Mouse (Mus musculus) cerebellum, postnatal 14 days (tissue): ENCODE measurements around the gene Arhgap15.

ENCODE experiments used
- DNase-seq, 2 experiments: peaks; one replicate each; pipeline ENCODE4 v3.0.0; 2021; ENCODE audit warnings: mixed read lengths in 2 of 2

Gene Arhgap15

DNA sequence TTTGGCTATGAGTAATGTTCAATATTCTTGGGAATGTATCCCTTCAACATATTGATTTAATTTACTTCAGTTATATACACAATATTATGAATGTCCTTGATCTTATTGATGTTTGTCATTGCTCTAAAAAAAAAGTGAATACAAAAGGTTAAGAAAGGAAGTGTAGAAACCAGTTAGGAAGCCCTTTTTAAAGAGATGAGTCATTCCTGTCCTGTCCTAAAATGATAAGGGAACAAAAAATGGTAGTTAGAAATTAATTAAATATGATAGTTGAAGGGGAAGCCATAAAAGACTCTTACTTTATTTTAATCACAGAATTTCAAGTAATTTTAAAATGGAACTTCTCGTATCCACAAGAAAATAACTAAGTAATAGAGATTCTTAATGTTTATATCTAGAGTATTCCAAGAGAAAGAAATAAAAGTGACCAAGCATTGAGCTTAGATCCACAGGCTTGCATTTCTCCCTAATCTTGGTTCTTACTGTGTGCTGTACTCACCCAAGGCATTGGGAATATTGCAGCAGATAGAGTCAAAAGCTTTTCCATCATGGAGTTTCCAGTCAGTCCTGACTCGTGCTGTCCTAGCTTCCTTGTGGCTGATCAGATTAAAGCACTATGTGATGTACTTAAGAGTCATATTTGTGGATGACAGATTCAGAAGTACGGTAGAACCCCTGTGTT, 291.0 kb downstream of the Arhgap15 start:
- DNase-seq = no peak

DNA sequence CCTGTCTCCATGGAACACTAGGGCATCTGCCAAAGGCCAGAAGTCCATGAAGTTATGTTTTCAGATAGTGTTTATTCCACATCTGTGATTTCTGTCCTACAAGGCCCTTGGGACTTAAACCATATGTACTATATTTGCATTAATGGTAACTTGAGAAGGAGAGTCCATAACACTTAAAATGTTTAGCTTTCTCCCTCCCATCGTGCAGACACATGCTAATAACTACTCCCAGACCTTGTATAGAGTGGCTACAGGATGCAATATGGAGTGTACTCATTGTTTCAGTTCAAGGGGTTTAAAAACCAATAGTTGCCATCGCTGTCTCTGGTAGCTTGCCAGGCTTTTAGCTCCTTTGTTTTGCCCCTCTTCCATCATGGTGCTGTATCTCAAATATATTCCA, 295.5 kb downstream of the Arhgap15 start:
- no peak for DNase-seq

DNA sequence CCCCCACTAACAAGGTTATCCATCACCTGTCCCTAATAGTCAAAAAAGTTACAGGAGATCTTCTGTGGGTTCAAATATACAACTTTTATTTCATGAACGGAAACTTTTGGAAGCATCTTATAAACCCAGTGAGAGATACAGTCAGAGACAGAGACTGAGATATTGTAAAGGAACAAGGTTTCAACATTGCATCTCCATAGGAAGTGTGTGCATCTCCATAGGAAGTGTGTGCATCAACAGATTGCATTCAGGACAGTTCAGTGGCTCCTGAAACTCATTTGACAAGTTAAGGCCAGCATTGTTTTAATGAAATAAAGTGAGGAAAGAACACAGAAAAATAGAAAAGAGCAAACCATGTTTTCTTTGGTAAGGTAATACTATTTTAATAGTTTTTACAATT, 296.0 kb downstream of the Arhgap15 start:
- no peak for DNase-seq

DNA sequence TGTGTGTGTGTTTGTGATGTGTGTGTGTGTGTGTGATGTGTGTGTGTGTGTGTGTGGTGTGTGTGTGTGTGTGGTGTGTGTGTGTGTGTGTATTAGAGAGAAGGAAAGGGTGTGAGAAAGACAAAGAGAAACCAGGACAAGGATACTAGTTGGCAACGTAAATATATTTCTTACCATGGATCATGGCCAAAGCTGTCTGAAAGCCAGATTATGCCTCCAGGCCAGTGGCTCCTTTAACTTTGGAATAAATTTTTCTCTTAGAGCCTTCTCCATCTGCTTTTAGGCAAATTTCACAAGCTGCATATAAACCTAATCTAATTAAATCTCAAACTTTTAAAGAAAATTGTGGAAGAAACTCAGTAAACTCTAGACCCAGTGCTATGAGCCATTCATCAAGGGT, 296.6 kb downstream of the Arhgap15 start:
- no peak for DNase-seq

DNA sequence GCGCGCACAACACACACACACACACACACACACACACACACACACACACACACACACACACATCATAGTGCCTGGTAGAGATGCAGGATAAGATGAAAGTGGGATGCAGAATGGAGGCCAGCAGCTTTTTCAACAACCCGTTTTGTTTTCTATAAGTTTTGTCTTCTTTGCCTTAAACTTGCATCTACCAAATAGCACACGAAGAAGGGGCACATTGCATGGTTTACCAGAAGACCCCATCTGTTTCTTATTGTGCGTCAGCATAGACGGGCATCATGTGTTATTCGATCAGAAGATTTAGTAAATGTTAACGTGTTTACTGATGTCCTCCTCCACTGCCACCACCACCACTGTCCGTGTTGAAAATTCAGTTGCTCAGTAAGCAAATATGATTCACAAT, 311.7 kb downstream of the Arhgap15 start:
- no peak for DNase-seq

DNA sequence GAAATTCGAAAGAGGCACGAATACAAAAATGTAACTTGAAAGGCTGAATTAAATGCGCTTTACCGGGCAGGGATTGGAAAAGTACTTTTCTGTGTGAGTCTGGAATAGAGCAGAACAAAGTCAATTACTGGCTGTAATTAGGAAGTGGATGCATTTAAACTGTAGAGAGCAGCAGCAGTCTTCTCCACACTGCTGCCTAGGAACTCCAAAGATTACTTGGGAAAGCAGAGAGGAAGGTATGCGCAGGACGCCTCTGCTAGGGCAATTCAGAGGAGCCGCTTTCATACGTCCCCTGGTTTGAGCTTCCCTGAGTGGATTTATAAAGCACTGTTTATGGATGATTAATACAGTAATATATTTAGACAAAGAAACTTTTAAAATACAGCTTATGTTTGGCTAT, 312.1 kb downstream of the Arhgap15 start:
- DNase-seq = no peak

DNA sequence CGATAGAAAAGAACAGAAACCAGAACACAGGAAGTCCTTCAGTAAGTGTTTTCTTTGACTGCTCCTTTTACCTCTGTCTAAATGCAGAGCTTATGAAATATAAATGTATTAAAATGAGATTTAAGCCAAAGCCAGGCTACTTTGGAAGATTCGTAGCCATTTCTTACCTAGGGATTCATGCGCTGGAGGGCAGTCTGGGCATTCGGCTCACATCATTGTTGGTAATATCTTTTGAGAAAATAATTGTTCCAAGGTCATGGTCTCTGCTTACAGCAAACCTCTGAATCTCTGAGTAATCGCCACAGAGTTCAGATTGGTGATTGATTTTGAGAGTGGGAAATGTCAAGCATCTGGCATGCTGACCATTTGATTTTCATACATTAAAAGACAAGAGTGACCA, 316.4 kb downstream of the Arhgap15 start:
- DNase-seq = no peak

DNA sequence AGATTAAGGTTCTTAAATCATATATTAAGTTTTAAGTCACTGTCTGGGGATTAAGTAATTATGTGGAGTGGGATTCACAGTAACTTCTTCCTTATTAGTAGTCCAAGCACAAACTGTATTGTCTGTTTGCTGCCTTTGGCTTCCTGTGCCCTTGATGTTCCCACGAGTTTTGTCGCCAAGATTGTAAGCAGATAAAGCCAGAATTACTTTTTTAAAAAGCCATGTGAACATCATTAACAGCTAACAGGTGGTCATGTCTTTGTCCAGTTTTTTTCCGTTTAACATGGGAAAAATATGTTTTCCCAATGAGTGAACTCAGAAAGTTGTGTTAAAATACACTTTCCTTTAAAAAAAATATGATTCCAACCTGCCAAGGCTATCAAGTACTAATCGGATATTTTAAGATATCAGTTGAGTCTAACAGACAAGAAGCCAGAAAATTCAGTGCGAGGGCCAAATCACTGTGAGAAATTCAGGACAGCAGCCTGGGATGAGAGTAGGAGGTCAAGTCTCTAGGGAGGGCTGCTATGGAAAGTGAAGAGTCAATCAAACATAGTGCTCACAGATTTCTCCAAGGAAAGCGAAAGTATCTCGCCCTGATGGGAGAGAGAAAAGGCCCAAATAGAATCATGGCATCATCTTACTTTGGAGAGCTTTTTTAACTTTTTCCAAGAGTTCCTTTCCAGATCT, 319.7 kb downstream of the Arhgap15 start:
- peak; percentile 7 to 33 for DNase-seq

DNA sequence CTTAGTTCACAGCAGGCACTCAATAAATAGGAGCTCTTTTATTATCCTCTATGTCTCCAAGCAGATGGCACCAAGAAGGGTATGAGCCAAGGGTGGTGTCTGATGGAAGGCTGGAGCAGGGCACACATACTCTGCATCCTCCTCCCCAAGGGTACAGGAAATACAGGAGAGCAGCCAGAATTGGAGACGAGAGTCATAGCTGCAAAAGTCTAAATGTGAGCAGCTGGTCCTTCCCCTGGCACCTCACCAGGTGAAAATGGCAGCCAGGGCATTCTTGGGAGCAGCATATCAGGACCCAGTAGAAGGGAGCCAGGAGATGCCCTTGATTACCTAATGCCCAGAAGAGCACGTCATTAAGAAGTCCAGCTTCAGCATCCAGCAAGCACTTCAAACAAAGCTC, 320.3 kb downstream of the Arhgap15 start:
- DNase-seq = peak; percentile 82 to 83

DNA sequence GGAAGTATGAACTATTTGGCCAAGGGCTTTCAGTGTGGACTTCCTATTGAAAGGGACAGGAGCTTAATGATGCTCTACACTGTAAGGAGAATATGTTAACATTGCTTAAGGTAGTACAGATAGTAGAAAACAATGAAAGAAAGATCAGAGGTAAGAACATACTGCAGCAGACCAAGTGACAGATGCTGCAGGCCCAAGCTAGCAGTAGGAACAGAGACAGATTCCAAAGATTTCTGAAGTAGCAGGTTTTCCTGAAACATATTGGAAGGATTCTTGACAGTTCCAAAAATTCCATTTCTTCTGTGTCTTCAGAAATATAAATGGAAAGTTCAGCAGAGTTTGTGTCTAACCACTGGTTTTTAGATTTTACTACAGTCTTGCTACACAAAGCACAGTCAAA, 327.9 kb downstream of the Arhgap15 start:
- DNase-seq = no peak

DNA sequence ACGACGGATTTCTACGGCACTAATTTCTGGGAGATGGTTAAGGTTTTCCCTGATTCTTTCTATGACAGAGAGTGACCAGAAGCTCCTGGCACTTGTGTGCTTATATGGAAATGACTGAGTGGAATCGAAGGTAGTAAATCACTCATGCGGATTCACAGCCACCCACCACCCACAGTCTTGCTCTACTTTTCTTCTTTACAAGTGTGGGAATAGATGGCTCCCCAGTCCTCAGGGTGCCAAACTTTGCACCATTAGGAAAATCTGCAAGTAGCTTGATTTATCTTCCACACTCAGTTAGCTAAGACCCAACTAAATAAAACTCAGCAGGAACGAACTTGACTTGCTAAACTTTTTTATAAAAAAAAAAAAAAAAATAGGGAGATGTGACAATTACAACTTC, 331.9 kb downstream of the Arhgap15 start:
- no peak for DNase-seq

DNA sequence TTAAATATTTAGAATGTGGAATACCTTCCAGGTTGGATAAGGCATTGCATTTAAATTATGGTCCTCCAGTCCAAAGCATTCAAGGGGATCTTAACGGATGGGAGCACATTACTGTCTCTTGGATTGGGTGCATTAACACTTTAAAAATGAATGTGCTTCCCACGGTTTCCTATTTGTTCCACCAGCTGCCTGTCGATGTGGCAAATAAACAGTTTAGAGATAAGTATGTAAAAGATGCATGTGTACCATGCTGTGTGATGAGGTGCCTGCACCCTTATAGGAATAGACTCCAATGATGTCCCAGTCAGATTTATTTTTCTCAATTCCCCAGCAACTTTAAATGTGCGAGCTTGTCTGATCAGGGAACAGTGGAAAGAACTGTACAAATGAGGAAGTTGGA, 332.6 kb downstream of the Arhgap15 start:
- no peak for DNase-seq

DNA sequence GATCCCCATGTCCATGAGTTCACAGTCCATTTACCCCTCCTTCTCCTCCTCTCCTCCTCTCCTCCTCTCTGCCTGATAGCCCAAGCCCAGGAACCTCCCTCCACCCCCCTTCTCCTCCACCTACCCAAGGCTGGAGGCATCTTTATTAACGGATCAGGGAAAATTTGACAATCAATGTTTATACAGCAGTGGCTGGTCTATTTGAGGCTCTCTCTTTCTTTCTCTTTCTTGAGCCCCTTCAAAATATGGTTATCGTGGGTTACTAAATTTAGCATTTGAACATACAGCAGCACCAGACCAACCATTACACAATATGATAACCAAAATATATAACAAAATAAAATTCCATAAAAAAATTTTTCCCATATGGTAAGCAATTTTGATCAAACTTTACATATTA, 335.8 kb downstream of the Arhgap15 start:
- no peak for DNase-seq

DNA sequence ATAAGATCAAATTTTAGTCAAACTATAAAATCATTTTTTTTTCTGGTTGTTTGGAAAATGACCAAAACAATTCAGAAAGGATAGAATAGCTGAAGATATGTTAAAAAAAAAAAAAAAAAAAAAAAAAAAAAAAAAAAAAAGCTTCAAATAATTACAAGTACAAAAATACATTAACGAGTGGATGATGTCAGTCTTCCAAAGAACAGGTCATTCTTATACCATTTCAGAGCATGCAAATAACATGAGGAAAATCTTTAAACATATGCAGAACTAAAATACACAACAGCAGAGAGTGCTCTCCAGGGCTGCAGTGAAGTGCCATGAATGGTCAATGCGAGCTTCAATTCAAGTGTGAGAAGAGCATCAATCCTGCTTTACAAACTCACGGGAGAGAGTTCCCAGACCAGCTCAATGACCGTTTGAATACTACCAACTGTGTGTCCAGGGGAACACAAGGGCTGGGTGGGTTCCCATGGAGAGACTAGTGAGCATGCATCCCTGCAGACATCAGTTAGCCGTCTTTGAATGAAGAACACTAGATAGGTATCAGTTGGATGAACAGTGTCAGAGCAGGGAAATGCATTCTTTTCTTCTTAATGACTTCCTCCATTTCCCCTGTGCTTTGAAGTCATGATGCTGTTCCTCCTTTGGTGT, 337.9 kb downstream of the Arhgap15 start:
- no peak for DNase-seq

DNA sequence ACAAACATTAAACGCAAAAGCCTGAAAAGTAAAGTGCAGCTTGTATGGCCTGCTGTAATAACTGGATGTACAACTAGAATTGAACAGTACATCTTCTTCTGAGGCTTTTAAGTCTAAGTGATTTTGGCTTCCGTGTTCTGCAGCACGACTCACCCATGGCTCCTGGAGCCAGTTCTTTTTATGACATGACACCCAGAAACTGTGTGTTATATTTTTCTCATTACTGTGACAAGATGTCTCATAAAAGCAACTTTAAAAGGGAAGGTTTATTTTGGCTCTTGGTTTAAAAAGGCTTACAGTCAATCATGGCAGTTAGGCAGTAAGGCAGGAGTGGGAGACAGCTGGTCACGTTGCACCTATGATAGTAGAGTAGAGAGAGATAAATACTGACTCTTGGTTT, 349.9 kb downstream of the Arhgap15 start:
- no peak for DNase-seq

DNA sequence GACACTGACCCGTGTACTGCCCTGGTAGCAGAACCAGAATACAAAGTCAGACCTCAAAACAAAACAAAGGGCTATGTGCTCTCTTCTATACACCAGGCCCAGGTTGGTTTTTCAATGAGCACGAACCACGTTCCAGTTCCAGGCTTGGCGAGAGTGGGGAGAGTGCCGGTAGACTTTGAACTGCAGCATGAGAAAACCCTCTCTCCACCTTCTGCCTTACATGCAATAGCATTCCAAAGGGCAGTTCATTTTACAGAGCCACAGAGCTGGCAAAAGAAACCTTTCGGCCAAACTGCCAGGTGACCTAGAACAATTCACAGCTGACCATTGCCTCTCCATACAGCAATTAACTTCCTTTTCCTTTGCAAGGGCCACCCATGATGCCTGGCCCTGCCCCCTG, 353.7 kb downstream of the Arhgap15 start:
- no peak for DNase-seq

DNA sequence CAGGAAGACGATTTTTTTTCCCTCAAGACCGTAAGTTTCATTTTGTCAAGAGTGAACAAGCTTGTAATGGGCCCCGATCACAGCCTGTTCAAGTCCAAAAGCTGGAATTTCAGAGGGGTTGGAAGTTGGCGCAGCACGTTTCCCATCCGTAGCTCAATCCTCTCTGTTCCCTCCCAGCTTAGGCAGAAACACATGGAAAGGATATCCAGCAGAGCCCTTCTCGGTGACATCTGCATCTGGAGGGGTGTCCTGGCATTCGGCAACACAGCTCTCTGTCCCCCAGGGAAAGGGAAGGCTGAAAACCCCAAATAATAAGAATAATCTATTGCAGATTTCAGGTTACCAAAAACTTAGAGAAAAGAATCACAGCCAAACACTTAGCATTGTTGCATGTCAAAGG, 354.7 kb downstream of the Arhgap15 start:
- DNase-seq = no peak

DNA sequence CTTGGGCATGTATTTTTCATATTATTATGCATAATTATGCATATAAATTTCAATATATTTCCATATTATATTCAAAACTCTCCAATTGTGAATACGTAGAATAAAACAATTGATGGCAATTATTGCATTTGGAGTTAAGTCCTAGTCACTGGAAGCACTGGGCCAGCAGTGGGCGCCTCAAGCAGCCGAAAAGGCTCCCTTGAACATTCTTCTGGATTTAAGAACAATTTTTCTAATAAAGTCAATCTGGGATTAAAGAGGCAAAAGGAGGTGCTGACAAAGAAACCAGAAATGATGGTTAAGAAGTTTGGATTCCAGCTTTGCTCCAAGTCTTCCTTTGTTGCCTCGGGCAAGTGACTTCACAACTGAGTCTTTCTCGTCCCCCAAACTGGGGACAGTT, 355.1 kb downstream of the Arhgap15 start:
- peak; percentile 11 for DNase-seq

DNA sequence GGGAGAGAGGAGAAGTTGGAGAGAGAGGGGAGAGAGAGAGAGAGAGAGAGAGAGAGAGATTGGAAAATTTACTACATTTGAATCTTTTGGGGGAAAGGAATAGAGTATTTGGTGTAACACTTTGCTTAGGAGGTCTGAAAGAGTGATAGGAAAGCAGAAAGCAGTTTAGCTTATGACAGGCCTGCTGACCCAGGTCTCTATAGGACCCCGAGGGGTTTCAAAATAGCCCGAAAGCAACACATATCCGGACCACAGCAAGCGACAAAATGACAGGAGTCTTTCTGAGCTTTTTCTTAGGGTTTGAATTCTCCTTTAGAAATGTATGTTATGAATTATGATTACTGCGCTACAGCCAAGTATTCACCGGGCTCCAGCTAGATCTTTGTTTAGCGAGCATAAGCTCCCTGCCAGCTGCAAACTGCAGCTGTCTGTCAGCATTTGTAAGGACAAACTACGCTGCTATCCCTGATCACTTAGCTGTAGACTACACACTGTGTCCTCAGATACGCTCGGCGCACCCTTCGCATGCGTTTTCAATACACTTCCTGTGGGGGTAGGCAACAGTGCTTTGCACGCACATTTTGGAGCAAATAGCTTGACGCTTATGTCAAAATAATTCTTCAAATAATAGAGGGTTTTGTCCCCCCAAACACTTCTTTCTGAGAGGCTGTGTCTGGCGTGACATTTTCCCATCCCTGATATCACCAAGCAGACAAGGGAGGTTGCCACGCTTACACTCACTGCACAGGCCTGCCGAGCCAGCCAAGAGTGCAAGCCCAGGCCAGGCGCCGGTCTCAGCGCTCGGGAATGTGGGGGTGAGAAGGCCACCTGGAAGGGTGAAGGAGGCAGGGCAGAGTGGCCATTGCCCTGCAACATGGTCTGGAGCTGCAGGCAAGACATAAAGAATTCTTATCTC, 355.9 kb downstream of the Arhgap15 start:
- DNase-seq = peak; percentile 33 to 48

DNA sequence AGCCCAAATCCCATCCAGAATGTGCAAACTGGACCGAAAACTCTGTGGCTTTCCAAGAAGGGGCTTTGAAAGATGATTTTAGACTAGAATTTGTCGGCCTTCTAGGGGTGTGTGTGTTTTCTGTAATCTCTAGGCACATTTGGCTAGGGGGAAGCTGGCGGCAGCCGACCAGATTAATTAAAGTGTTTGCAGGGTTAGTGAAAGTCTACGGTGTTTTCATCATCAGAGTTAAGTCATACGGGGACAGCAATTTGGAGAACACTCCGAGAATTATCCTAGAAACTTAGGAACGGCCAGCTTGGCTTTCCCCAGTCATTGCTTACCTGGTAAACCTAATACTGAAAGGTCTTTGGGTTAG, 356.6 kb downstream of the Arhgap15 start:
- DNase-seq = no peak

DNA sequence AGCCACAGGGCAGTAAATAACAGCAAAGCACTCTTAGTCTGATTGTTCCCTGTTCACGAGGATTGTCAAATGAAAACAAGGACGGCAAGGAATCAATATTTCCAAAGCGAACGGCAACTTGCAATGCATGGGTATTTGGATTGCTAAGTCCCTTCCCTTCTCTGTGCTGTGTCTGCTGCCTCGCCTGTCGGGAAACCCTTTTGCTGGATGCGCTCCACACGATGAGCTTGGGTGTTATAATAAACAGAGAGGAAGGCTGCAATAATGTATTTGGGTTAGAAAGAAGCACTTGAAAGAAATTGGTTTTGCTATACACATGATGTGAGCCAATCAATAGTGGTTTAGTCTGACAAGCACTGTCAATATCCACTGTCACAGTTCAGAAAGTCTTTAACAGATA, 357.7 kb downstream of the Arhgap15 start:
- DNase-seq = no peak

DNA sequence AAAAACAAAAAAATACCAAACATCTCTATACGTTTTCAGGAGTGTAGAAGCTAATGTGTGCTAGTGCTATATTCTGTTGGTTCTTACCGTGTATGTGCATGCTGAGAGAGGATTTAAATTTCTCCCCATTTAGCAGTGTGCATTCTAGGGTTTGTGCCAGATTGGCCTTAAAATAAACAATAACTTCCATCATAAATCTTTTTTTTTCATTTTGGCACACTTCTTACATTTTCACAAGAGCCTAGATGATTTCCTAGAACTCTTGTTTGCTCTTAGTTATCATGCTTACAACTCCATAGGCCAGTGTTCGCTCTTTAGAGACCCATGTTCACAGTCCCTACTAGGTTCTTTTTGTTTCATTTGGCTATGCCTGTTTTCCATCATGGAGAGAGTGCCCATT, 362.7 kb downstream of the Arhgap15 start:
- no peak for DNase-seq
